In genomic region chr4:124714545-124715481, GRCm38 (mm10) we compare ENCODE assay signal across 7 mouse cellular contexts. TPM values are rescaled to one million over a fixed set of nuclear protein-coding genes. Genes with fewer than 3 reads are reported as not detected.
DNase-seq lines count a peak whose midpoint lies in the region; ATAC-seq and TF ChIP-seq lines count a peak whose summit lies in the region.

Sf3a3 (plus strand) TSS chr4:124714776.

- no peaks in the 10 kb centered on the region for H3K9me3 ChIP-seq in intestine, postnatal 0 days (ENCODE audit: control insufficient read depth)
- H3K9me3 ChIP-seq in midbrain, embryonic 12.5 days: no peaks in the 10 kb centered on the region

- H3K9ac ChIP-seq in intestine, postnatal 0 days (ENCODE audit: low read depth, low read length): peak within 1 kb of the TSS; percentile 82
- peak within 1 kb of the TSS; percentile 94 for H3K9ac ChIP-seq in midbrain, embryonic 12.5 days (replicated peaks)

- H3K4me2 ChIP-seq in intestine, postnatal 0 days (replicated peaks; ENCODE audit: low read depth): peak within 1 kb of the TSS; percentile 88
- peak within 1 kb of the TSS; percentile 98 for H3K4me2 ChIP-seq in midbrain, embryonic 12.5 days (replicated peaks)

- WGBS in intestine, postnatal 0 days: under 1% methylated on average over 57 of the region's 57 CpGs
- under 1% methylated on average over 57 of the region's 57 CpGs for WGBS in midbrain, embryonic 12.5 days
- WGBS in small intestine, adult 2 months: under 1% methylated on average over 57 of the region's 57 CpGs

- H3K27ac ChIP-seq in intestine, postnatal 0 days (ENCODE audit: low read depth, low read length): peak within 1 kb of the TSS; percentile 10; the same call in 1 of the 2 replicates
- peak within 1 kb of the TSS; percentile 54 for H3K27ac ChIP-seq in midbrain, embryonic 12.5 days (replicated peaks)
- no peak within 1 kb of the TSS for H3K27ac ChIP-seq in small intestine, adult 2 months (ENCODE audit: insufficient read depth, low read depth, low read length)

- H3K4me3 ChIP-seq in intestine, postnatal 0 days (ENCODE audit: low read depth, low read length): peak within 1 kb of the TSS; percentile 72
- H3K4me3 ChIP-seq in midbrain, embryonic 12.5 days: peak within 1 kb of the TSS; percentile 93
- H3K4me3 ChIP-seq in small intestine, adult 2 months (ENCODE audit: low read depth, low read length): peak within 1 kb of the TSS; percentile 86

- H3K4me1 ChIP-seq in intestine, postnatal 0 days (replicated peaks; ENCODE audit: control insufficient read depth, insufficient read depth, low read length): 0 out of 2 replicates have a peak, but pooled peaks cover 3% of the 10 kb centered on the region
- peaks cover 21% of the 10 kb centered on the region for H3K4me1 ChIP-seq in midbrain, embryonic 12.5 days
- peaks cover 5% of the 10 kb centered on the region for H3K4me1 ChIP-seq in small intestine, adult 2 months (ENCODE audit: control insufficient read depth, insufficient read depth, insufficient read length, low read length)

- TF ChIP-seq CTCF in intestine, postnatal 0 days (IDR thresholded peaks at IDR 0.05; ENCODE audit: low read depth): peak; percentile 96
- peak; percentile 77 for TF ChIP-seq CTCF in small intestine, adult 2 months (IDR thresholded peaks at IDR 0.05; ENCODE audit: extremely low read depth, insufficient read length, insufficient replicate concordance, low read depth, low read length)

- intact Hi-C loops in left cerebral cortex, postnatal 4 days (cut with DNase I): no loop called here

- no peaks in the 10 kb centered on the region for H3K27me3 ChIP-seq in intestine, postnatal 0 days (replicated peaks; ENCODE audit: control insufficient read depth, insufficient read depth, low read length)
- H3K27me3 ChIP-seq in midbrain, embryonic 12.5 days: peaks cover 9% of the 10 kb centered on the region
- H3K27me3 ChIP-seq in small intestine, adult 2 months (ENCODE audit: control insufficient read depth, insufficient read depth, low read length): no peaks in the 10 kb centered on the region

- peak; percentile 88 for ATAC-seq in intestine, postnatal 0 days
- ATAC-seq in midbrain, embryonic 12.5 days (ENCODE audit: low FRiP score, low read depth): peak; percentile 91

- TF ChIP-seq POLR2A in small intestine, adult 2 months (IDR thresholded peaks at IDR 0.05; ENCODE audit: low read depth, low read length): no peak; the same call in 1 of the 2 replicates

- H3K36me3 ChIP-seq in intestine, postnatal 0 days (ENCODE audit: control insufficient read depth, insufficient read depth): peaks cover 26% of the 10 kb centered on the region
- peaks cover 36% of the 10 kb centered on the region for H3K36me3 ChIP-seq in midbrain, embryonic 12.5 days
- H3K36me3 ChIP-seq in small intestine, adult 2 months (ENCODE audit: control insufficient read depth, insufficient read depth, low read length): peaks cover 25% of the 10 kb centered on the region

- peak; percentile 91 for DNase-seq in adrenal gland, adult 8-10 months
- DNase-seq in embryo, embryonic 9.5 days (ENCODE audit: extremely low spot score): peak; percentile 96
- DNase-seq in gastrocnemius, postnatal 4 days (ENCODE audit: low spot score in 2 of 2): peak; percentile 86 to 93
- peak; percentile 95 for DNase-seq in left cerebral cortex, postnatal 4 days

RNA-seq across cellular contexts. Expression of gene Sf3a3, which starts in this region (rescaled TPM):
- total RNA-seq in adrenal gland, adult 8-10 months (2022): 10 to 100 TPM; 33.5 to 42.5 (median 37.2) TPM
- total RNA-seq in gastrocnemius, postnatal 4 days (2021): 10 to 100 TPM; 38.0 to 46.9 TPM
- polyA plus RNA-seq in intestine, postnatal 0 days (2015; fragmentation: Nextera tagmentation; extraction: Ambion mirVana): 45.3 and 45.7 TPM in 2 replicates
- total RNA-seq in left cerebral cortex, postnatal 4 days (2021): 10 to 100 TPM; 45.9 to 47.3 TPM
- polyA plus RNA-seq in midbrain, embryonic 12.5 days (2016; fragmentation: Nextera tagmentation; extraction: Ambion mirVana): 194 and 195 TPM in 2 replicates
- 3.3 and 7.2 TPM in 2 replicates for polyA plus RNA-seq in small intestine, adult 2 months (2012; rRNA removed)
